Mouse (Mus musculus) megakaryocyte, embryonic 14.5 days (primary cell): ENCODE measurements around the gene Zfp111. TPM values are rescaled to one million over a fixed set of nuclear protein-coding genes. Genes with fewer than 3 reads are reported as not detected.

Experiments used
- H3K27me3 ChIP-seq: replicated peaks from 2 replicates; pipeline ENCODE3; 2012; ENCODE audit warnings: inconsistent platforms
- H3K36me3 ChIP-seq: replicated peaks from 2 replicates; pipeline ENCODE3; 2012; ENCODE audit warnings: low read length, inconsistent platforms, mixed read lengths
- H3K4me1 ChIP-seq: 2 replicates; pipeline ENCODE4 v1.6.1; 2012; ENCODE audit warnings: inconsistent platforms
- H3K4me3 ChIP-seq: replicated peaks from 2 replicates; pipeline ENCODE3; 2012; ENCODE audit warnings: moderate library complexity, mild to moderate bottlenecking, inconsistent platforms
- H3K9me3 ChIP-seq: 2 replicates; pipeline ENCODE4 v1.6.1; 2012; ENCODE audit warnings: inconsistent platforms
- FLI1 ChIP-seq: IDR thresholded peaks from 2 replicates; pipeline ENCODE4 v1.6.1; 2012; ENCODE audit warnings: low read length, inconsistent platforms, mixed read lengths
- GATA1 ChIP-seq: IDR thresholded peaks from 3 replicates; pipeline ENCODE4 v1.6.1; 2012; ENCODE audit warnings: mixed read lengths, low read length, inconsistent platforms, borderline replicate concordance
- polyA plus RNA-seq: library from polyadenylated mRNA; stranded (reverse); fragments of >175 nt; gene quantifications from 2 replicates; pipeline ENCODE4 v1.2.3, GENCODE M21; 2012; ENCODE audit warnings: low replicate concordance; ENCODE audit not compliant: insufficient read depth

Gene Zfp111
- polyA plus RNA-seq, 1 experiment, result 0.41 TPM

DNA sequence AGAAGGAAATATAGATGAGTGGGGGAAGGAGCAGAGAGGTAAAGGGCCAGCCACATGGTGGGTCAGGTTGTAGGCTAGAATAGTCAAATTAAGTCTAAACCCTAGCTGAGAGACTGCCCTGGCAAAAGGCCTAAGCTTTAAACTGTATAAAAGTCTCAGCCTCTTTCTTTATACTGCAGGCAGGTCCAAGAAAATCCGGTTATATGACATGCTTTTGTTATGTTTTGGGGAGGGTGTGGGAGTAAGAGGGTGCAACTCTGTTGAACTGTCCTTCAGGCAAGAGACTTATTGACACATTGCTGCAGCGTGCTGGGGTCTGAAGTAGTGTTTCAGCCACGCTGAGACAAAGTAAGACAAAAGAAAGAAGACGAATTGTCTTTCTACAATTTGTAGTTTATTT, 39.1 kb downstream of the Zfp111 start:
- Histone ChIP-seq H3K36me3 (peaks cover 10% of the 10 kb centered on the region), H3K4me3 (no peak overlapping the region), H3K9me3 (peaks cover 8% of the 10 kb centered on the region), H3K4me1 (peaks cover 12% of the 10 kb centered on the region), H3K27me3 (no peaks in the 10 kb centered on the region)
- no peak for TF ChIP-seq FLI1
- no peak for TF ChIP-seq GATA1

DNA sequence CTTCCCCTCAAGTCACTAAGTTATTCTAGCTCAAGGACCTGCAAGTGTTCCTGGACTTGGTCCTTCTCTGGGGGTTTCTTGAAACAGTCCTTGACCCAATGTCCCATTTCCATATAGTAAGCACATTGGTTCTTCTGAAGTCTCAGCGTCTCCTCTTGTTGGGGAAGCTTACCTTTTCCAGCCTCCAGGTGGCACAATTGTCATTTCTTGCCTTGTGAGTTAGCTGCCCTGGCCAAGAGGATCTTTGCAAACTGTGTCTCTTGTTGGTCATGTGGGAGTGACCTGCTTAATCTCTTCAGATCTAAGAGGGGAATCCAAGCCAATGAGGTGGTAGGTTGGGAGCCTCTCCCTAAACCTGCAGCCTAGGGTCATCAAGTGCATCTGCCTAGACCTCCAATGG, 58.0 kb downstream of the Zfp111 start:
- H3K9me3 ChIP-seq, result peaks cover 29% of the 10 kb centered on the region
- no peaks in the 10 kb centered on the region for H3K36me3 ChIP-seq
- H3K4me3 ChIP-seq, result no peak overlapping the region
- H3K4me1 ChIP-seq, result no peaks in the 10 kb centered on the region
- H3K27me3 ChIP-seq, result peaks cover 16% of the 10 kb centered on the region
- TF ChIP-seq FLI1 (no peak), GATA1 (no peak)

Other genes with a start within 250 kb of the Zfp111 start
- not detected in 2 replicates for gene Vmn1r181, start 236.8 kb downstream of the Zfp111 start, polyA plus RNA-seq
- not detected in 2 replicates for gene V1rd19, start 209.8 kb downstream of the Zfp111 start, polyA plus RNA-seq
- gene Vmn1r183, start 158.2 kb downstream of the Zfp111 start, polyA plus RNA-seq, result not detected in 2 replicates
- 3.2 and 4.7 TPM in 2 replicates for gene Zfp180, start 129.5 kb downstream of the Zfp111 start, polyA plus RNA-seq
- 0.16 TPM in 1 of 2 replicates, not detected in the other for gene Zfp112, start 99.1 kb downstream of the Zfp111 start, polyA plus RNA-seq
- gene Zfp235, start 77.3 kb downstream of the Zfp111 start, polyA plus RNA-seq, result 1.00 and 2.8 TPM in 2 replicates
- gene Zfp114, start 36.4 kb downstream of the Zfp111 start, polyA plus RNA-seq, result not detected in 2 replicates
- gene Zfp109, start 26.1 kb upstream of the Zfp111 start, polyA plus RNA-seq, result 0.27 TPM in 1 of 2 replicates, not detected in the other
- gene Zfp108, start 43.4 kb upstream of the Zfp111 start, polyA plus RNA-seq, result not detected in 2 replicates
- 1.2 TPM in 1 of 2 replicates, not detected in the other for gene Zfp93, start 59.0 kb upstream of the Zfp111 start, polyA plus RNA-seq
- 5.2 and 7.2 TPM in 2 replicates for gene Zfp61, start 89.8 kb upstream of the Zfp111 start, polyA plus RNA-seq
- gene Zfp94, start 105.2 kb upstream of the Zfp111 start, polyA plus RNA-seq, result 1.1 TPM in 1 of 2 replicates, not detected in the other
- not detected in 2 replicates for gene Tescl, start 122.5 kb upstream of the Zfp111 start, polyA plus RNA-seq
- gene Lypd5, start 137.8 kb upstream of the Zfp111 start, polyA plus RNA-seq, result not detected in 2 replicates
- gene Kcnn4, start 158.8 kb upstream of the Zfp111 start, polyA plus RNA-seq, result 9.0 and 25.3 TPM in 2 replicates
- 42.3 and 58.9 TPM in 2 replicates for gene Smg9, start 188.2 kb upstream of the Zfp111 start, polyA plus RNA-seq
- 0.28 TPM in 1 of 2 replicates, not detected in the other for gene Irgc1, start 240.9 kb upstream of the Zfp111 start, polyA plus RNA-seq